Mouse (Mus musculus) frontal cortex, adult 2 months (tissue): ENCODE measurements around the gene Cfap52. TPM values are rescaled to one million over a fixed set of nuclear protein-coding genes. Genes with fewer than 3 reads are reported as not detected.

ENCODE experiments used
- polyA plus RNA-seq: library from polyadenylated mRNA; depleted of rRNA; stranded (reverse); fragments of >200 nt; gene quantifications from 2 replicates; pipeline ENCODE4 v1.2.3, GENCODE M21; 2012; rRNA removed

Gene Cfap52
- polyA plus RNA-seq, 1 experiment, result 0.56 TPM

Other genes starting within 250 kb of the Cfap52 start
- 0.21 and 0.28 TPM in 2 replicates for gene Glp2r, start 194.5 kb downstream of the Cfap52 start, polyA plus RNA-seq
- gene Gsg1l2, start 191.0 kb downstream of the Cfap52 start, polyA plus RNA-seq, result 0.08 TPM in 1 of 2 replicates, not detected in the other
- gene Dhrs7c, start 167.5 kb downstream of the Cfap52 start, polyA plus RNA-seq, result 0.10 TPM in 1 of 2 replicates, not detected in the other
- gene Usp43, start 43.5 kb downstream of the Cfap52 start, polyA plus RNA-seq, result 3.6 and 4.0 TPM in 2 replicates
- gene Stx8, start 542 bp upstream of the Cfap52 start, polyA plus RNA-seq, result 31.6 and 35.0 TPM in 2 replicates